Mouse (Mus musculus) urinary bladder, postnatal 36 days (tissue): ENCODE measurements at regions not wholly inside any gene's neighbourhood (a gene's known extent, or its start where the extent isn't known, plus 50 kb on each side); places are given as distances from the start of the nearest gene placed in this dataset.

ENCODE experiments used
- DNase-seq, 2 experiments: peaks; one replicate each; pipeline ENCODE4 v3.0.0; 2022; ENCODE audit warnings: low spot score in 2 of 2, mixed read lengths in 1 of 2

- DNase-seq, result peak; percentile 6 to 18
Measured at GRCm38 (mm10) chr14:31891500-31892185, 61.2 kb upstream of the Ankrd28 start.

DNA sequence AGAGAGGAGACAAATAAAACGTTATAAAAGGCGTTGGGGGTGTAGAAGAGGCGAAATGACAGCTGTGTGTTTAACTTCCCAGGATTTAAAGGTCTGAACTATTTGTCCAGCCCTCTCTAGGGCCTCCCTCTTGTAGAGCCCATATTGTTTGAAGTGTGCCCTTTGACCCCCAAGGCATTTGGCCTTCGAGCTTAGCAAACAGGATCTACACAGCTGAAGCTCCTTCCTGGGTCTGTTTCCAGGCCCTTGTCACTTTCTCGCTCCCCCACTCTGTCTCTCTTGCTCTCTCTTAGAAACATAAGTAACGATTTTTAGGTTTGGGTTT is 61.7 kb upstream of the Ankrd28 start:
- DNase-seq, result no peak

GRCm38 (mm10) chr14:31896500-31896899 is 66.0 kb upstream of the Ankrd28 start:
- DNase-seq, result no peak

DNA sequence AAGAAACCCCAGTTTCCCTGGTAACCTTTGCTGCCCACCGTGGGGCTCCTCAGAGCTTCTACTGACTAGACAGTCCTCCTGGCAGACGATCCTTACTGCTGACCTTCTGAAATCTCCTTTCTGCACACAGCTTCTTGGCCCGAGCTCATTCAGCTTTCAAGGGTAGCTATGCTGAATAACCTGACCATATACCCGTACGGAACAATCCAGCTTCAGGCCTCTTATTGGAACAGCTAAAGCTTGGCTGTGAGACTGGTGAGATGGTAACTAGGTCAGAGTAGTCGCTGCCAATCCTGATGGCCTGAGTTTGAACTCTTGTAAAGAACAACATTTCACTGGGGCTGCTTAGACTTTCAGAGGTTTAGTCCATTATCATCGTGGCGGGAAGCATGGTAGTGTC is 69.1 kb upstream of the Ankrd28 start:
- DNase-seq, result no peak

GRCm38 (mm10) chr14:31899906-31900305 is 69.5 kb upstream of the Ankrd28 start:
- no peak for DNase-seq

DNA sequence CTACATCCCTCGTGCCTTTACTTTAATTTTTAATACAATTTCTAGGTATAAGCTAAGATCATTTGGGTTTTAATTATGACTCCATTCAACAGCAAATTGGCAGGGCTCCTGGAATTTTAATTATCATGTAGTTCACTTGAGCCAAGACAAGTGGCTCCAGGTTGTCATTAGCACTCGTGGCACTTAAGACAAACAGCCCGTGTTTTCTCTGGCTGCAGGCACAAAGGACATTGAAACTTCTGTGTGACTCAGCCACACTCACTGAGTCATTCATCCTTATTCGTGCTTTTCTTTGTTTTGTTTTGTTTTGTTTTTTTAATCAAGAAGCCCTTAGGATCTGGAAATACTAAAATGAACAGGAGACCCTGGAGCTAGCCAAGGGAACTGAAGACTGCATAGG is 71.5 kb upstream of the Ankrd28 start:
- DNase-seq, result no peak

GRCm38 (mm10) chr14:31903664-31904063 is 73.2 kb upstream of the Ankrd28 start:
- DNase-seq, result no peak

DNA sequence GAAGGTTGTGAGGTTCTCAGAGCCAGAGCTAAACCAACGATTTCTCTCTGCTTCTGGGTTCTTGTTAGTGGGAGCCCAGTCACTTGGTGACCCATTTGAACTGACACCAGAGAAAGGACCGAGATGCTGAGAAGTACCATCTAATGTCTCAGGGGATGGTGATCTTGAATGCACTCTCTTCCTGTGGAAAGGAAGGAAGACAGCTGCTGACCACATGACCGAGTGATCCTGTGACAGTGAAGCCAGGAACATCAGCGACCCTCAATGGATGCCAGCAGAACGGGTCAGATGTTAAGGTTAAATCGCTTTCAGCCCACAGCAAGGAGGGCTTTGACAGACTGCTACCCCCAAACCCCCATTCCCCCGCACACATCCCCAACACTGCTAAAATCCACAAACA is 78.1 kb upstream of the Ankrd28 start:
- no peak for DNase-seq

GRCm38 (mm10) chr14:31909291-31909690 is 78.8 kb upstream of the Ankrd28 start:
- no peak for DNase-seq

- no peak for DNase-seq
Measured at GRCm38 (mm10) chr14:31910809-31911208, 80.4 kb upstream of the Ankrd28 start.

DNA sequence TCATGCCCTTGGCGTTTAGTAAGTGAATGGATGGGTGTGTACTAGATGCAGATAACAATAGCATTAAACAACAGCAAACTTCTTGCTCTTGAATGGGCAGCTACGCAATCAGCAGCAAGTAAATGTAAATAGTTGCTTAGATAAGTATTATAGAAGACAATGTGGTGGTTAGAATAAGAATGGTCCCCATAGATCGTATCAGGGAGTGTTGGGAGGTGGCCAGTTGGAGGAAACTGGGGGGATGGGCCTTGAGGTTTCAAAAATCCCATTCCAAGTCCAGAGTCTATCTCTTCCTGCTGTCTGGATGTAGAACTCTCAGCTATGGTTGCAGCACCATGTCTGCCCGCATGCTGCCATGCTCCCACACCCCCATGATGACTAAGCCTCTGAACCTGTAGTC is 88.0 kb upstream of the Ankrd28 start:
- no peak for DNase-seq

GRCm38 (mm10) chr14:31918921-31919320 is 88.5 kb upstream of the Ankrd28 start:
- DNase-seq, result no peak

- DNase-seq, result no peak
Measured at GRCm38 (mm10) chr14:31929161-31929707, 98.8 kb upstream of the Ankrd28 start.

GRCm38 (mm10) chr14:31930367-31930766 is 98.4 kb upstream of the Galnt15 start:
- DNase-seq, result peak; percentile 9 to 59

GRCm38 (mm10) chr14:31931971-31932370 is 96.8 kb upstream of the Galnt15 start:
- DNase-seq, result no peak

GRCm38 (mm10) chr14:31933441-31933840 is 95.3 kb upstream of the Galnt15 start:
- no peak for DNase-seq

GRCm38 (mm10) chr14:31933841-31934271 is 94.9 kb upstream of the Galnt15 start:
- DNase-seq, result no peak

DNA sequence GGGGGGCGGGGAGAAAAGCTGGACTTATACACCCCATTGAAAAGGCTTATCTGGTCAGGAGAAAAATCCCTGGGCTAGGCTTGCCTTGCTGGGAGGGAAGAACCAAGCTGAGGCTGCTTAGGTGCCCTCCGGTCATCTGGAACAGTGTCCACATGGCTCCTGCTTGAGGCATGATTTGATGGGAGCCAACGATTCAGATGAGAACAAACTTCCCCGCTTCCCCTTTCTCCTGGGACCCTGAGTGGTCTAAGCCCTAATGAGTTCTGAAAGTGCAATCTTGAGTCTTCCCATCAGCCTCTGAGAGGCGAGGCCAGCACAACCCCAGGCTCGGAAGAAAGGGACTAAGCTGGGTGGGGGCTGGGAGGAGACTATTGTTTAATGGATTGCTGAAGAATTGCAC is 94.5 kb upstream of the Galnt15 start:
- no peak for DNase-seq

GRCm38 (mm10) chr14:31934771-31935170 is 94.0 kb upstream of the Galnt15 start:
- DNase-seq, result no peak

DNA sequence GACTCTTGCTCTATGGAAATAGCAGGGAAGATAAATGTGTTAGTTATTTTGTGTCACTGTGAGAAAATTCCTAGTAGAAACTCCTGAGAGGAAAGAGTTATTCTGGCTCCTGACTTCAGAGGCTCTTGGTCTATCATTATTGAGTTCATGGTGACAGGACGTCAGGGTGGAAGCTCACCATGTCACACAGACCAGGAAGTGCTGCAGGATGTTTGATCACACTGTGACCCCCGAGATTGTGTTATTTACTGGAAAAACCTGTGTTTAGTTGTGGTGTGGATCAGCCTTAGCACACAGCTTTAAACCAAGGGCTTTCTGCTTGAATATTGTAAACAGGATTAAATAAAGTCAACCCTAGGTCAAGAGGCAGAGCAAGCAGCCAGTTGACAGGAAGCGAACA is 93.4 kb upstream of the Galnt15 start:
- DNase-seq, result no peak

- no peak for DNase-seq
Measured at GRCm38 (mm10) chr14:31936581-31936980, 92.2 kb upstream of the Galnt15 start.

GRCm38 (mm10) chr14:31940900-31941299 is 87.9 kb upstream of the Galnt15 start:
- DNase-seq, result no peak

DNA sequence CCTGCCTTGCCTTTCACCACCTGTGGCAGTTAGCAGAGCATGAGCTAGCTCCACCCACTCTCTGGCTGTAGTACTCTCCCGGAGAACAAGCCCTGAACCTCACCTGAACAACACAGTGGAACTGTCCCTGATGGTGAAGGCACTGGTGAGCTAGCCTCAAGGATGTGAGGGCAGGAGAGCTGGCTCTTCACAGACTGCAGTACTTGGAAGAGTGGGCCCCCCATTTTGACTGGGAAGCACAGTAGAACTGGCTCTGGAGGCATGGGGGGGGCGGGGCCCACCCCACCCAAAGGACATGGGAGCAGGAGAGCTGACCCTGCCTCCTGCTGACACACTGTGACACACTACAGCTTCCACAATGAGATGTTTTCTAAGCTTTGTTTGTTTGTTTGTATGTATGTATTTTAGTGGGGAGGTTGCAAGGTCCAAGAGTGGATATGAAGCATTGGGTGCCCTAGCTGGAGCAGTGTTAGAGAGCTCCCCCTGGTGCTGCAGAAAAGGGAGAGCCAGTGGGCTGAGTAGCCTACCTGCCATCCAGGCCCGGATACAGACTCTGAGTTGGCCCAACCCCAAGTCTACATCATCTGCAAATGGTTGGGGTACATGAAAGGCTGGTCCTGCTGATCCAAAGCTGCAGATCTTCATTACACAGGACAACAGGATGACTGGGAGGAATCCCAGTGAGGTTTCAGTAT is 86.4 kb upstream of the Galnt15 start:
- DNase-seq, result no peak
